Mouse (Mus musculus): ENCODE results near the gene BC049762. TPM values are rescaled to one million over a fixed set of nuclear protein-coding genes. Genes with fewer than 3 reads are reported as not detected.

The BC049762 gene
- polyA plus RNA-seq, 1 experiment, result 0.25 TPM

DNA sequence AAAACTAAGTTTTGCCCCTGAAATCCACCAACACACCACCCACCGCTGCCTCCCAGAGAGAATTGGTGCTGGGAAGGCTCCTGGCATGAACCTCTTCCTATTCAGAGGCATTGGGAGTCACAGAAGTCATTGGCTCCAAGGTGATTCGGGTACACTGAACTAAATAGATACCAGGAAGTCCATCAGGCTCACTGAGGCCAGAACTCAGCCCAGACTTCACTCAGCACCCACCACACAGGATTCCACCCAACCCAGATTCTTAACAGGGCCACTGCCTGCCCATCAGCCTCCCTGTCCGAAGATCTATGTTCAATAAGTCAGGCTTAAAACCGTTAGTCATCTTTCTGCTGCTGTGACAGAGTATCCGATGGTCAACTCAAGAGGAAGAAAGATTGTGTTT lies 51.4 kb downstream of the BC049762 start:
- TF ChIP-seq CTCF (IDR thresholded peaks at IDR 0.05; ENCODE audit: borderline replicate concordance, insufficient read depth, low read depth, low read length) (no peak), POLR2A (IDR thresholded peaks at IDR 0.05; ENCODE audit: borderline replicate concordance, insufficient read depth, low read length) (no peak)
- WGBS, result 86% methylated on average over 5 of the region's 5 CpGs
- no peaks in the 10 kb centered on the region for H3K27me3 ChIP-seq (ENCODE audit: control insufficient read depth, insufficient read depth, low read length)

GRCm38 (mm10) chr11:51207758-51208157 lies 55.1 kb downstream of the BC049762 start:
- 85% methylated on average over 3 of the region's 3 CpGs for WGBS
- H3K4me1 ChIP-seq (ENCODE audit: control insufficient read depth, insufficient read depth, low read length), result no peaks in the 10 kb centered on the region
- DNase-seq, result no peak
- no peak overlapping the region for H3K4me3 ChIP-seq (replicated peaks; ENCODE audit: insufficient read depth, low read depth, low read length)
- TF ChIP-seq CTCF (IDR thresholded peaks at IDR 0.05; ENCODE audit: borderline replicate concordance, insufficient read depth, low read depth, low read length) (no peak), POLR2A (IDR thresholded peaks at IDR 0.05; ENCODE audit: borderline replicate concordance, insufficient read depth, low read length) (no peak)
- no peaks in the 10 kb centered on the region for H3K27me3 ChIP-seq (ENCODE audit: control insufficient read depth, insufficient read depth, low read length)
- no peak overlapping the region for H3K27ac ChIP-seq (ENCODE audit: insufficient read depth, low read length)

More for the DNA sequence above, 51.4 kb downstream of the BC049762 start:
- DNase-seq, result no peak
- H3K4me3 ChIP-seq (replicated peaks; ENCODE audit: insufficient read depth, low read depth, low read length), result no peak overlapping the region
- H3K4me1 ChIP-seq (ENCODE audit: control insufficient read depth, insufficient read depth, low read length), result no peaks in the 10 kb centered on the region
- no peak overlapping the region for H3K27ac ChIP-seq (ENCODE audit: insufficient read depth, low read length)

Other genes starting within 250 kb of the BC049762 start
- not detected in 2 replicates for gene Olfr54, start 248.8 kb downstream of the BC049762 start, polyA plus RNA-seq (2012; rRNA removed)
- not detected in 2 replicates for gene Olfr1375, start 214.9 kb downstream of the BC049762 start, polyA plus RNA-seq (2012; rRNA removed)
- 10.6 and 11.1 TPM in 2 replicates for gene Zfp354a, start 203.8 kb downstream of the BC049762 start, polyA plus RNA-seq (2012; rRNA removed)
- gene Gm12569, start 42.6 kb downstream of the BC049762 start, polyA plus RNA-seq (2012; rRNA removed), result not detected in 2 replicates
- gene Clk4, start 1.3 kb downstream of the BC049762 start, polyA plus RNA-seq (2012; rRNA removed), result 196 and 201 TPM in 2 replicates
- gene Col23a1, start 26.9 kb upstream of the BC049762 start, polyA plus RNA-seq (2012; rRNA removed), result 5.3 and 6.6 TPM in 2 replicates